In the genomic region with DNA sequence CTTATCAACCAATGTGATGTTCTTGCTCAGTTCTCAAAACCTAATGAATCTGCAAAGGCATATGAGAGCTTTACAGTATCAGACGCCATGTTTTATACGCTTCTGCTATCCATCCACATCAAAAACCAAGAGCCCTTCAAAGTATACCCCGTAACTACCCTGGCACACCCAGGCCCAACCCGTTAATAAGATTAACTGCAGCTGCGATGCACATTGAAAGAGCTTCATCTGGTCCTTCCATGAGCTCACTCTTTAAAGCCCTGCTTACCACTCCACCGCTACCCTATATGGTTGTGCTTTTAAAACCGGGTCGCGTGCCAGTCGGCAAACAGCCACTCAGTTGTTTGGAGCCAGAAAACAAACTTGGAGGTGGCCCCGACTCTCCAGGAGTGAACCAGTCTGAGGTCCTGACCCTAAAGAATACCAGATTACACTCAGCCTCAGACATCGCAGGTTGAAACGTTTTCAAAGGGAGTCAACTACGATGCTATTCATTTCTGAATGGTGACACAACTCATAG, we compare ENCODE assay signal across 13 mouse cellular contexts. TPM values are rescaled to one million over a fixed set of nuclear protein-coding genes. Genes with fewer than 3 reads are reported as not detected.
DNase-seq lines count a peak whose midpoint lies in the region; ATAC-seq and TF ChIP-seq lines count a peak whose summit lies in the region.
"Had no signal": no experiment of that assay in that cellular context is flagged by ENCODE, and none has a peak within 500 bp of the region (broad histone marks: within the 10 kb centered on the region; RNA-seq: fewer than 3 reads in every experiment).

No protein-coding gene starts in this region.

- ATAC-seq in limb, embryonic 12.5 days (ENCODE audit: insufficient number of reproducible peaks, insufficient read depth, low FRiP score, low TSS enrichment, low read depth), result no peak
- ATAC-seq in heart, embryonic 13.5 days (ENCODE audit: extremely low read depth, insufficient number of reproducible peaks, low FRiP score, low TSS enrichment), result no peak
- no peak for ATAC-seq in limb, embryonic 13.5 days (ENCODE audit: low FRiP score, low read depth)
- no peak for ATAC-seq in hindbrain, embryonic 16.5 days
- ATAC-seq: forebrain, embryonic 16.5 days had no signal

- H3K4me3 ChIP-seq in gastrocnemius, adult 2 months, result no peak overlapping the region
- H3K4me3 ChIP-seq in limb, embryonic 12.5 days (replicated peaks), result no peak overlapping the region
- H3K4me3 ChIP-seq in limb, embryonic 10.5 days, result no peak overlapping the region
- no peak overlapping the region for H3K4me3 ChIP-seq in heart, embryonic 13.5 days
- no peak overlapping the region for H3K4me3 ChIP-seq in limb, embryonic 13.5 days
- H3K4me3 ChIP-seq in hindbrain, embryonic 16.5 days (ENCODE audit: low read length), result no peak overlapping the region

- peaks cover 73% of the 10 kb centered on the region for H3K4me1 ChIP-seq in limb, embryonic 12.5 days (replicated peaks)
- peaks cover 82% of the 10 kb centered on the region for H3K4me1 ChIP-seq in limb, embryonic 10.5 days
- H3K4me1 ChIP-seq in heart, embryonic 13.5 days, result peaks cover 97% of the 10 kb centered on the region
- H3K4me1 ChIP-seq in limb, embryonic 13.5 days, result peaks cover 89% of the 10 kb centered on the region
- peaks cover 34% of the 10 kb centered on the region for H3K4me1 ChIP-seq in hindbrain, embryonic 16.5 days (ENCODE audit: control insufficient read depth, insufficient read depth, low read depth, low read length)

- no peak overlapping the region for H3K9ac ChIP-seq in limb, embryonic 12.5 days (replicated peaks)
- no peak overlapping the region for H3K9ac ChIP-seq in heart, embryonic 13.5 days
- no peak overlapping the region for H3K9ac ChIP-seq in limb, embryonic 13.5 days
- H3K9ac ChIP-seq in hindbrain, embryonic 16.5 days (ENCODE audit: low read depth, low read length), result no peak overlapping the region

- DNase-seq in gastrocnemius, adult 2 months, result peak; percentile 49
- DNase-seq in gastrocnemius, postnatal 4 days (ENCODE audit: low spot score in 2 of 2), result no peak
- DNase-seq in limb, embryonic 10.5 days (ENCODE audit: low spot score), result no peak
- DNase-seq in frontal cortex, postnatal 36 days (ENCODE audit: low spot score in 2 of 2), result no peak
- DNase-seq: adrenal gland, postnatal 10 days; cerebellum, postnatal 36 days; kidney, adult 18-20 months; layer of hippocampus, adult 9-11 months had no signal

- intact Hi-C loops in gastrocnemius, adult 2 months (cut with DNase I), result loop anchor here (5.0 kb wide), 1 partner anchor 47 kb away; no protein-coding TSS in a partner anchor

- peak overlapping the region; percentile 86 for H3K27ac ChIP-seq in gastrocnemius, adult 2 months
- H3K27ac ChIP-seq in limb, embryonic 12.5 days, result 0 out of 2 replicates have a peak overlapping the region, but pooled peaks have one; percentile 4
- no peak overlapping the region; the same call in 1 of the 2 replicates for H3K27ac ChIP-seq in limb, embryonic 10.5 days
- H3K27ac ChIP-seq in heart, embryonic 13.5 days (replicated peaks), result peak overlapping the region; percentile 99
- H3K27ac ChIP-seq in limb, embryonic 13.5 days, result peak overlapping the region; percentile 61; the same call in 1 of the 2 replicates
- no peak overlapping the region for H3K27ac ChIP-seq in hindbrain, embryonic 16.5 days (ENCODE audit: low read depth, low read length)

- 0 out of 2 replicates have a peak, but pooled peaks cover 5% of the 10 kb centered on the region for H3K36me3 ChIP-seq in limb, embryonic 12.5 days
- H3K36me3 ChIP-seq in limb, embryonic 10.5 days, result peaks cover 5% of the 10 kb centered on the region; the same call in 1 of the 2 replicates
- H3K36me3 ChIP-seq in heart, embryonic 13.5 days, result 0 out of 2 replicates have a peak, but pooled peaks cover 7% of the 10 kb centered on the region
- H3K36me3 ChIP-seq in limb, embryonic 13.5 days, result no peaks in the 10 kb centered on the region
- no peaks in the 10 kb centered on the region for H3K36me3 ChIP-seq in hindbrain, embryonic 16.5 days (ENCODE audit: control insufficient read depth, insufficient read depth, low read length)

- no peaks in the 10 kb centered on the region for H3K9me3 ChIP-seq in limb, embryonic 12.5 days
- no peaks in the 10 kb centered on the region for H3K9me3 ChIP-seq in limb, embryonic 10.5 days (replicated peaks)
- no peaks in the 10 kb centered on the region for H3K9me3 ChIP-seq in heart, embryonic 13.5 days
- H3K9me3 ChIP-seq in limb, embryonic 13.5 days, result no peaks in the 10 kb centered on the region
- H3K9me3 ChIP-seq in hindbrain, embryonic 16.5 days (ENCODE audit: control insufficient read depth, low read length), result no peaks in the 10 kb centered on the region

- TF ChIP-seq CTCF in gastrocnemius, adult 2 months (IDR thresholded peaks at IDR 0.05), result no peak

- no peaks in the 10 kb centered on the region for H3K27me3 ChIP-seq in limb, embryonic 12.5 days
- H3K27me3 ChIP-seq in limb, embryonic 10.5 days (ENCODE audit: low read depth, poor library complexity, severe bottlenecking), result no peaks in the 10 kb centered on the region
- H3K27me3 ChIP-seq in heart, embryonic 13.5 days (replicated peaks), result no peaks in the 10 kb centered on the region
- H3K27me3 ChIP-seq in limb, embryonic 13.5 days, result no peaks in the 10 kb centered on the region
- H3K27me3 ChIP-seq in hindbrain, embryonic 16.5 days (replicated peaks; ENCODE audit: control insufficient read depth, insufficient read depth, low read length), result no peaks in the 10 kb centered on the region

- WGBS in limb, embryonic 12.5 days, result 65% methylated on average over 14 of the region's 14 CpGs
- 84% methylated on average over 14 of the region's 14 CpGs for WGBS in limb, embryonic 10.5 days
- WGBS in heart, embryonic 13.5 days, result 62% methylated on average over 14 of the region's 14 CpGs
- WGBS in limb, embryonic 13.5 days, result 58% methylated on average over 14 of the region's 14 CpGs
- 84% methylated on average over 14 of the region's 14 CpGs for WGBS in hindbrain, embryonic 16.5 days

- H3K4me2 ChIP-seq in limb, embryonic 12.5 days, result no peak overlapping the region
- no peak overlapping the region for H3K4me2 ChIP-seq in heart, embryonic 13.5 days
- no peak overlapping the region for H3K4me2 ChIP-seq in limb, embryonic 13.5 days (replicated peaks)
- no peak overlapping the region for H3K4me2 ChIP-seq in hindbrain, embryonic 16.5 days (ENCODE audit: low read length)

RNA-seq across cellular contexts. Expression of a gene that starts 50.6 kb away (rescaled TPM):
- 10 to 100 TPM; 29.2 to 47.3 TPM for total RNA-seq in gastrocnemius, adult 2 months (2021)
- total RNA-seq in gastrocnemius, postnatal 4 days (2021), result 10 to 100 TPM; 70.0 to 78.2 TPM
- polyA plus RNA-seq in limb, embryonic 12.5 days (2016; fragmentation: Nextera tagmentation; extraction: Ambion mirVana), result 20.2 and 22.2 TPM in 2 replicates
- 18.0 and 21.1 TPM in 2 replicates for polyA plus RNA-seq in limb, embryonic 10.5 days (2016; fragmentation: Nextera tagmentation; extraction: Ambion mirVana)
- polyA plus RNA-seq in heart, embryonic 13.5 days (2015; fragmentation: Nextera tagmentation; extraction: Ambion mirVana), result 15.2 and 19.2 TPM in 2 replicates
- polyA plus RNA-seq in limb, embryonic 13.5 days (2015; fragmentation: Nextera tagmentation; extraction: Ambion mirVana), result 17.8 and 18.1 TPM in 2 replicates
- 5.3 and 6.0 TPM in 2 replicates for polyA plus RNA-seq in hindbrain, embryonic 16.5 days (2015; fragmentation: Nextera tagmentation; extraction: Ambion mirVana)

Comparison
In these comparisons a context has a peak if more than half of its experiments do, and no peak if none do; other contexts are left out.
1. H3K27ac ChIP-seq: peak in gastrocnemius, adult 2 months (single experiment), limb, embryonic 12.5 days (single experiment), heart, embryonic 13.5 days (single experiment) and limb, embryonic 13.5 days (single experiment); none in limb, embryonic 10.5 days (single experiment) and hindbrain, embryonic 16.5 days (single experiment).